ENCODE assay signal across 8 mouse cellular contexts in the genomic region with DNA sequence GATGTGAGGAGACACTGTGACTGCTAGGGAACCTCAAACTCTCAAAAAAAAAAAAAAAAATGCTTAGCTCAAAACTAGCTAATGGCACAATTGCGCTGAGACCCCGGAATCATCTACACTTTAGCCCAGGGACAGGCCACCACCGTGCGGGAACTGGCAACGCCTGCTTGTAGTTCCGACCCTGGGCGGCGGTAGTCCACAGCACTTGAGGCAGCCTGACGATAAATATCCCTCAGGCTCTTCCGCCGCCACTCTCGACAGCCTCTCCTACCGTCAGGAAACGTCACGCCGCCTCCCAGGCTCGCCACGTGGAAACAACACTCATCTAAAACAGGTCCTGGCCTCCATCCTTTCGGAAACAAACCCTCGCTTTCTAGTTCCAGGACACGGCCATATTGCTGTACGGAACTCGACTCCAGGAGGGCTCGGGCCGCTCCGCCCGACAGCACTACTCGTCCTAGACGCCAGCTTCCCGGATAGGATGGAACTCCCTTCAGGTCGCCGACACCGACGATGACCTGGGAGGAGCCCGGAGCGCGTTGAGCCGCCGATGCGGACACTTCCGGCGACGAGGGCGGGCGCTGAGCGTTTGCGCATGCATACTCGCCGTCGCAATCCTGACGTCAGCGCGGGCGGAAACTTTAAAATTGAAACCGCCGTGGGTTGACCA. TPM values are rescaled to one million over a fixed set of nuclear protein-coding genes. Genes with fewer than 3 reads are reported as not detected.
DNase-seq lines count a peak whose midpoint lies in the region; ATAC-seq lines count a peak whose summit lies in the region.

Gene Mettl4, minus strand, starts transcription at position 554 of the 670 bp plus-strand sequence.

- ATAC-seq in hematopoietic stem cell, adult 5-6 weeks (replicated peaks in 1 of 2; ENCODE audit: insufficient read depth in 1 of 2, low FRiP score in 2 of 2, low TSS enrichment in 1 of 2, low read depth in 1 of 2, poor library complexity in 2 of 2, severe bottlenecking in 2 of 2), result peak; percentile 95 to 97
- peak; percentile 98 for ATAC-seq in lung, embryonic 16.5 days (ENCODE audit: low read depth)

- peaks cover 12% of the 10 kb centered on the region for H3K4me1 ChIP-seq in lung, embryonic 16.5 days (replicated peaks; ENCODE audit: control insufficient read depth, insufficient read depth, low read length)

- no peaks in the 10 kb centered on the region for H3K27me3 ChIP-seq in lung, embryonic 16.5 days (ENCODE audit: control insufficient read depth, insufficient read depth, low read depth, low read length)

- H3K9me3 ChIP-seq in lung, embryonic 16.5 days (ENCODE audit: control insufficient read depth, low read length), result no peaks in the 10 kb centered on the region

- H3K4me3 ChIP-seq in lung, embryonic 16.5 days (ENCODE audit: low read length), result peak within 1 kb of the TSS; percentile 75

- peak within 1 kb of the TSS; percentile 89 for H3K9ac ChIP-seq in lung, embryonic 16.5 days (ENCODE audit: low read length)

- H3K27ac ChIP-seq in lung, embryonic 16.5 days (ENCODE audit: low read length), result peak within 1 kb of the TSS; percentile 98

- WGBS in lung, embryonic 16.5 days, result under 1% methylated on average over 56 of the region's 56 CpGs

- H3K4me2 ChIP-seq in lung, embryonic 16.5 days (ENCODE audit: low read depth, low read length), result peak within 1 kb of the TSS; percentile 70

- H3K36me3 ChIP-seq in lung, embryonic 16.5 days (ENCODE audit: control insufficient read depth, insufficient read depth, low read length), result no peaks in the 10 kb centered on the region; the same call in 1 of the 2 replicates

- DNase-seq in MEL-GATA-1-ER (ENCODE audit: extremely low read depth, low read depth), result peak; percentile 90
- peak; percentile 90 for DNase-seq in cerebellum, adult 8-10 months
- peak; percentile 92 for DNase-seq in forelimb bud, embryonic 11.5 days (ENCODE audit: low read depth, low spot score)
- DNase-seq in layer of hippocampus, adult 9-10 months (ENCODE audit: low spot score), result peak; percentile 85
- peak; percentile 77 for DNase-seq in ovary, postnatal 10 days (ENCODE audit: low spot score)
- peak; percentile 76 to 80 for DNase-seq in thymus, postnatal 10 days (ENCODE audit: low spot score in 2 of 2)

RNA-seq across cellular contexts. Expression of gene Mettl4, which starts in this region (rescaled TPM):
- total RNA-seq in hematopoietic stem cell, adult 5-6 weeks (2017), result 34.1 and 34.3 TPM in 2 replicates
- 20.4 TPM in 2 replicates for polyA plus RNA-seq in lung, embryonic 16.5 days (2015; fragmentation: Nextera tagmentation; extraction: Ambion mirVana)

Comparison
In these comparisons a context has a peak if more than half of its experiments do, and no peak if none do; other contexts are left out.
1. Peak in every context shown above with its lines: DNase-seq, ATAC-seq, H3K4me3 ChIP-seq and H3K27ac ChIP-seq.